Mouse (Mus musculus): ENCODE results near the gene Cyp2e1. TPM values are rescaled to one million over a fixed set of nuclear protein-coding genes. Genes with fewer than 3 reads are reported as not detected.

The Cyp2e1 gene
- not detected in 2 replicates for polyA plus RNA-seq (2015; fragmentation: Nextera tagmentation; extraction: Ambion mirVana)

- Histone ChIP-seq H3K9me3 (replicated peaks) (no peaks in the 10 kb centered on the region), H3K4me2 (no peak within 1 kb of the TSS), H3K9ac (no peak within 1 kb of the TSS), H3K4me3 (no peak within 1 kb of the TSS), H3K27me3 (no peaks in the 10 kb centered on the region), H3K4me1 (replicated peaks) (no peaks in the 10 kb centered on the region), H3K27ac (no peak within 1 kb of the TSS), H3K36me3 (no peaks in the 10 kb centered on the region)
- no peak for ATAC-seq (replicated peaks; ENCODE audit: insufficient number of reproducible peaks, insufficient read depth, low FRiP score, low read depth)
- WGBS = 83% methylated on average over 7 of the region's 7 CpGs
Observed at GRCm38 (mm10) chr7:140763447-140764020, at the start of gene Cyp2e1. Gene Cyp2e1, plus strand, starts transcription at chr7:140763739.

GRCm38 (mm10) chr7:140717155-140718055, 46.1 kb upstream of the Cyp2e1 start:
- WGBS = 71% methylated on average over 7 of the region's 7 CpGs
- no peaks in the 10 kb centered on the region for H3K36me3 ChIP-seq
- no peak overlapping the region for H3K4me2 ChIP-seq
- H3K9ac ChIP-seq = no peak overlapping the region
- no peaks in the 10 kb centered on the region for H3K9me3 ChIP-seq (replicated peaks)
- H3K27ac ChIP-seq = no peak overlapping the region
- H3K4me3 ChIP-seq = no peak overlapping the region
- no peak for ATAC-seq (replicated peaks; ENCODE audit: insufficient number of reproducible peaks, insufficient read depth, low FRiP score, low read depth)
- no peaks in the 10 kb centered on the region for H3K27me3 ChIP-seq
- no peaks in the 10 kb centered on the region for H3K4me1 ChIP-seq (replicated peaks)

- Histone ChIP-seq H3K4me3 (no peak overlapping the region), H3K9ac (no peak overlapping the region), H3K27ac (no peak overlapping the region), H3K36me3 (no peaks in the 10 kb centered on the region), H3K27me3 (no peaks in the 10 kb centered on the region), H3K4me2 (no peak overlapping the region), H3K9me3 (replicated peaks) (no peaks in the 10 kb centered on the region), H3K4me1 (replicated peaks) (no peaks in the 10 kb centered on the region)
- no peak for ATAC-seq (replicated peaks; ENCODE audit: insufficient number of reproducible peaks, insufficient read depth, low FRiP score, low read depth)
- 71% methylated on average over 6 of the region's 6 CpGs for WGBS
Observed at GRCm38 (mm10) chr7:140721095-140721494, 42.4 kb upstream of the Cyp2e1 start.

- Histone ChIP-seq H3K4me2 (no peak overlapping the region), H3K27me3 (no peaks in the 10 kb centered on the region), H3K9me3 (replicated peaks) (no peaks in the 10 kb centered on the region), H3K4me1 (replicated peaks) (no peaks in the 10 kb centered on the region), H3K9ac (no peak overlapping the region), H3K36me3 (no peaks in the 10 kb centered on the region), H3K4me3 (no peak overlapping the region), H3K27ac (no peak overlapping the region)
- ATAC-seq (replicated peaks; ENCODE audit: insufficient number of reproducible peaks, insufficient read depth, low FRiP score, low read depth) = no peak
Observed at GRCm38 (mm10) chr7:140725558-140725957, 38.0 kb upstream of the Cyp2e1 start.

GRCm38 (mm10) chr7:140733162-140733561, 30.4 kb upstream of the Cyp2e1 start:
- no peak overlapping the region for H3K4me3 ChIP-seq
- H3K9ac ChIP-seq = no peak overlapping the region
- no peaks in the 10 kb centered on the region for H3K9me3 ChIP-seq (replicated peaks)
- ATAC-seq (replicated peaks; ENCODE audit: insufficient number of reproducible peaks, insufficient read depth, low FRiP score, low read depth) = no peak
- no peak overlapping the region for H3K4me2 ChIP-seq
- H3K27me3 ChIP-seq = no peaks in the 10 kb centered on the region
- WGBS = 51% methylated on average over 2 of the region's 2 CpGs
- no peaks in the 10 kb centered on the region for H3K36me3 ChIP-seq
- H3K4me1 ChIP-seq (replicated peaks) = no peaks in the 10 kb centered on the region
- no peak overlapping the region for H3K27ac ChIP-seq

- Histone ChIP-seq H3K9ac (no peak overlapping the region), H3K36me3 (no peaks in the 10 kb centered on the region), H3K27ac (no peak overlapping the region), H3K4me1 (replicated peaks) (no peaks in the 10 kb centered on the region), H3K27me3 (no peaks in the 10 kb centered on the region), H3K4me2 (no peak overlapping the region), H3K9me3 (replicated peaks) (no peaks in the 10 kb centered on the region), H3K4me3 (no peak overlapping the region)
- ATAC-seq (replicated peaks; ENCODE audit: insufficient number of reproducible peaks, insufficient read depth, low FRiP score, low read depth) = no peak
- 68% methylated on average over 3 of the region's 3 CpGs for WGBS
Observed at GRCm38 (mm10) chr7:140747402-140747801, 16.1 kb upstream of the Cyp2e1 start.

- Histone ChIP-seq H3K9me3 (replicated peaks) (no peaks in the 10 kb centered on the region), H3K4me2 (no peak overlapping the region), H3K36me3 (no peaks in the 10 kb centered on the region), H3K9ac (no peak overlapping the region), H3K4me3 (no peak overlapping the region), H3K27me3 (no peaks in the 10 kb centered on the region), H3K27ac (no peak overlapping the region), H3K4me1 (replicated peaks) (no peaks in the 10 kb centered on the region)
- no peak for ATAC-seq (replicated peaks; ENCODE audit: insufficient number of reproducible peaks, insufficient read depth, low FRiP score, low read depth)
- 70% methylated on average over 6 of the region's 6 CpGs for WGBS
Observed at GRCm38 (mm10) chr7:140748116-140748826, 15.3 kb upstream of the Cyp2e1 start.

GRCm38 (mm10) chr7:140748827-140749160, 14.7 kb upstream of the Cyp2e1 start:
- H3K36me3 ChIP-seq = no peaks in the 10 kb centered on the region
- H3K27me3 ChIP-seq = no peaks in the 10 kb centered on the region
- no peak overlapping the region for H3K27ac ChIP-seq
- no peak overlapping the region for H3K9ac ChIP-seq
- no peak overlapping the region for H3K4me3 ChIP-seq
- H3K4me1 ChIP-seq (replicated peaks) = no peaks in the 10 kb centered on the region
- WGBS = 70% methylated on average over 3 of the region's 3 CpGs
- ATAC-seq (replicated peaks; ENCODE audit: insufficient number of reproducible peaks, insufficient read depth, low FRiP score, low read depth) = no peak
- no peak overlapping the region for H3K4me2 ChIP-seq
- H3K9me3 ChIP-seq (replicated peaks) = no peaks in the 10 kb centered on the region

GRCm38 (mm10) chr7:140754556-140754955, 9.0 kb upstream of the Cyp2e1 start:
- Histone ChIP-seq H3K27ac (no peak overlapping the region), H3K4me3 (no peak overlapping the region), H3K9ac (no peak overlapping the region), H3K9me3 (replicated peaks) (no peaks in the 10 kb centered on the region), H3K36me3 (no peaks in the 10 kb centered on the region), H3K4me1 (replicated peaks) (no peaks in the 10 kb centered on the region), H3K27me3 (no peaks in the 10 kb centered on the region), H3K4me2 (no peak overlapping the region)
- no peak for ATAC-seq (replicated peaks; ENCODE audit: insufficient number of reproducible peaks, insufficient read depth, low FRiP score, low read depth)

- no peak for ATAC-seq (replicated peaks; ENCODE audit: insufficient number of reproducible peaks, insufficient read depth, low FRiP score, low read depth)
Observed at GRCm38 (mm10) chr7:140756151-140756854, 7.2 kb upstream of the Cyp2e1 start.

GRCm38 (mm10) chr7:140760647-140761046, 2.9 kb upstream of the Cyp2e1 start:
- Histone ChIP-seq H3K27me3 (no peaks in the 10 kb centered on the region), H3K36me3 (no peaks in the 10 kb centered on the region), H3K4me1 (replicated peaks) (no peaks in the 10 kb centered on the region), H3K4me2 (no peak overlapping the region), H3K9me3 (replicated peaks) (no peaks in the 10 kb centered on the region), H3K27ac (no peak overlapping the region), H3K4me3 (no peak overlapping the region), H3K9ac (no peak overlapping the region)
- no peak for ATAC-seq (replicated peaks; ENCODE audit: insufficient number of reproducible peaks, insufficient read depth, low FRiP score, low read depth)

More at GRCm38 (mm10) chr7:140756151-140756854, 7.2 kb upstream of the Cyp2e1 start:
- H3K9me3 ChIP-seq (replicated peaks) = no peaks in the 10 kb centered on the region
- WGBS = 65% methylated on average over 4 of the region's 4 CpGs
- no peak overlapping the region for H3K27ac ChIP-seq
- no peak overlapping the region for H3K9ac ChIP-seq
- no peak overlapping the region for H3K4me2 ChIP-seq
- H3K4me3 ChIP-seq = no peak overlapping the region
- no peaks in the 10 kb centered on the region for H3K27me3 ChIP-seq
- H3K4me1 ChIP-seq (replicated peaks) = no peaks in the 10 kb centered on the region
- no peaks in the 10 kb centered on the region for H3K36me3 ChIP-seq
